10 mouse cellular contexts compared by ENCODE assay signal in genomic region chr19:23967156-23967555, GRCm38 (mm10).
DNase-seq lines count a peak whose midpoint lies in the region; ATAC-seq and TF ChIP-seq lines count a peak whose summit lies in the region.
"Had no signal": no experiment of that assay in that cellular context is flagged by ENCODE, and none has a peak within 500 bp of the region (broad histone marks: within the 10 kb centered on the region; RNA-seq: fewer than 3 reads in every experiment).

No protein-coding gene starts in this region.

- peak; percentile 60 for ATAC-seq in lung, postnatal 0 days

- no peak overlapping the region for H3K9ac ChIP-seq in lung, postnatal 0 days (replicated peaks; ENCODE audit: low read depth)
- H3K9ac ChIP-seq: embryonic facial prominence, embryonic 13.5 days had no signal

- TF ChIP-seq POLR2A in brain, embryonic 14.5 days (IDR thresholded peaks at IDR 0.05; ENCODE audit: borderline replicate concordance, extremely low read depth, insufficient read depth, insufficient read length, poor library complexity, severe bottlenecking): no peak
- no peak for TF ChIP-seq POLR2A in kidney, adult 2 months (IDR thresholded peaks at IDR 0.05; ENCODE audit: low read depth, low read length)

- intact Hi-C loops in left cerebral cortex, postnatal 4 days (cut with DNase I): loop anchor here (10.0 kb wide), 1 partner anchor 308 kb away; no protein-coding TSS in a partner anchor

- H3K36me3 ChIP-seq in lung, postnatal 0 days (ENCODE audit: insufficient read depth, low read length): no peaks in the 10 kb centered on the region
- H3K36me3 ChIP-seq in kidney, adult 2 months (ENCODE audit: control insufficient read depth, insufficient read depth, low read length): no peaks in the 10 kb centered on the region
- H3K36me3 ChIP-seq: embryonic facial prominence, embryonic 13.5 days; G1E had no signal

- H3K9me3 ChIP-seq in lung, postnatal 0 days (ENCODE audit: low read length): no peaks in the 10 kb centered on the region
- H3K9me3 ChIP-seq: embryonic facial prominence, embryonic 13.5 days; G1E had no signal

- no peaks in the 10 kb centered on the region for H3K27me3 ChIP-seq in lung, postnatal 0 days (replicated peaks; ENCODE audit: insufficient read depth, low read length)
- no peaks in the 10 kb centered on the region for H3K27me3 ChIP-seq in kidney, adult 2 months (replicated peaks; ENCODE audit: control insufficient read depth, insufficient read depth, low read length)
- H3K27me3 ChIP-seq: embryonic facial prominence, embryonic 13.5 days had no signal

- TF ChIP-seq CTCF in brain, embryonic 14.5 days (IDR thresholded peaks at IDR 0.05; ENCODE audit: borderline replicate concordance, extremely low read depth, insufficient read depth, insufficient read length): no peak
- TF ChIP-seq CTCF in lung, postnatal 0 days (IDR thresholded peaks at IDR 0.05): no peak
- no peak for TF ChIP-seq CTCF in kidney, adult 2 months (conservative IDR thresholded peaks at IDR 0.05; ENCODE audit: insufficient read depth, insufficient read length, low read depth, low read length)

- no peak for TF ChIP-seq EP300 in lung, postnatal 0 days (IDR thresholded peaks at IDR 0.05)

- peak overlapping the region; percentile 69 for H3K27ac ChIP-seq in lung, postnatal 0 days (ENCODE audit: low read length)
- H3K27ac ChIP-seq in kidney, adult 2 months (ENCODE audit: insufficient read depth, low read depth, low read length): no peak overlapping the region
- H3K27ac ChIP-seq: embryonic facial prominence, embryonic 13.5 days had no signal

- DNase-seq in left cerebral cortex, adult 11 months (ENCODE audit: low spot score): peak; percentile 56
- DNase-seq in left cerebral cortex, postnatal 4 days: no peak
- peak; percentile 40 for DNase-seq in brain, embryonic 14.5 days (ENCODE audit: low read depth)
- peak; percentile 72 for DNase-seq in heart, adult 8-10 months (ENCODE audit: low spot score)
- peak; percentile 90 for DNase-seq in lung, postnatal 0 days (ENCODE audit: low spot score)
- DNase-seq in kidney, adult 2 months: no peak
- DNase-seq in thymus, postnatal 4 days: no peak
- DNase-seq in retina, embryonic 14.5 days (ENCODE audit: low spot score): no peak

- no peak overlapping the region for H3K4me2 ChIP-seq in lung, postnatal 0 days (replicated peaks; ENCODE audit: low read depth, low read length)
- H3K4me2 ChIP-seq: embryonic facial prominence, embryonic 13.5 days had no signal

- H3K4me1 ChIP-seq in lung, postnatal 0 days (ENCODE audit: insufficient read depth, low read depth, low read length): no peaks in the 10 kb centered on the region; the same call in 1 of the 2 replicates
- no peaks in the 10 kb centered on the region for H3K4me1 ChIP-seq in kidney, adult 2 months (ENCODE audit: control insufficient read depth, insufficient read depth, low read length)
- H3K4me1 ChIP-seq: embryonic facial prominence, embryonic 13.5 days had no signal

- WGBS in lung, postnatal 0 days: 21% methylated on average over 2 of the region's 2 CpGs
- WGBS in kidney, adult 2 months: 74% methylated on average over 2 of the region's 2 CpGs

- H3K4me3 ChIP-seq in lung, postnatal 0 days (ENCODE audit: low read depth, low read length): no peak overlapping the region
- no peak overlapping the region for H3K4me3 ChIP-seq in kidney, adult 2 months (ENCODE audit: insufficient read depth, low read depth, low read length)
- H3K4me3 ChIP-seq: embryonic facial prominence, embryonic 13.5 days had no signal

Comparison
In these comparisons a context has a peak if more than half of its experiments do, and no peak if none do; other contexts are left out.
1. DNase-seq: peak in left cerebral cortex, adult 11 months (single experiment), brain, embryonic 14.5 days (single experiment), heart, adult 8-10 months (single experiment) and lung, postnatal 0 days (single experiment); none in left cerebral cortex, postnatal 4 days (single experiment), kidney, adult 2 months (single experiment), thymus, postnatal 4 days (single experiment) and retina, embryonic 14.5 days (single experiment).